Mouse (Mus musculus) testis, adult 2 months (tissue): ENCODE results near the gene Cryl1. TPM values are rescaled to one million over a fixed set of nuclear protein-coding genes. Genes with fewer than 3 reads are reported as not detected.

Experiments used
- H3K27ac ChIP-seq: fragments of 200-500 bp; 2 replicates; pipeline ENCODE4 v1.5.1; 2012; ENCODE audit warnings: low read depth, low read length; ENCODE audit not compliant: control insufficient read depth, insufficient read depth
- H3K27me3 ChIP-seq: fragments of 200-500 bp; 2 replicates; pipeline ENCODE4 v1.6.1; 2012; ENCODE audit warnings: mild to moderate bottlenecking, low read length, moderate library complexity; ENCODE audit not compliant: control insufficient read depth, insufficient read depth
- H3K36me3 ChIP-seq: fragments of 200-500 bp; 2 replicates; pipeline ENCODE4 v1.6.1; 2012; ENCODE audit warnings: mild to moderate bottlenecking, low read length; ENCODE audit not compliant: control insufficient read depth, insufficient read depth
- H3K4me1 ChIP-seq: fragments of 200-500 bp; 2 replicates; pipeline ENCODE4 v1.6.1; 2012; ENCODE audit warnings: low read length; ENCODE audit not compliant: control insufficient read depth, insufficient read depth
- H3K4me3 ChIP-seq: fragments of 200-500 bp; 2 replicates; pipeline ENCODE4 v1.5.1; 2012; ENCODE audit warnings: low read depth, mild to moderate bottlenecking, low read length, moderate library complexity, mixed read lengths; ENCODE audit not compliant: control insufficient read depth
- CTCF ChIP-seq: fragments of 200-500 bp; IDR thresholded peaks from 2 replicates; pipeline ENCODE4 v1.5.1; 2012; ENCODE audit warnings: low read depth, mild to moderate bottlenecking, inconsistent platforms, low read length, moderate library complexity; ENCODE audit not compliant: control insufficient read depth, insufficient read depth, insufficient replicate concordance
- POLR2A ChIP-seq: fragments of 200-500 bp; IDR thresholded peaks from 2 replicates; pipeline ENCODE4 v1.6.1; 2012; ENCODE audit warnings: low read depth, mild to moderate bottlenecking, inconsistent platforms, low read length, moderate library complexity; ENCODE audit not compliant: control insufficient read depth
- polyA plus RNA-seq: library from polyadenylated mRNA; depleted of rRNA; stranded (reverse); fragments of >200 nt; gene quantifications from 2 replicates; pipeline ENCODE4 v1.2.3, GENCODE M21; 2012

Gene Cryl1
- polyA plus RNA-seq, 1 experiment = 5.3 TPM

GRCm38 (mm10) chr14:57332503-57332902, 65.8 kb downstream of the Cryl1 start:
- Histone ChIP-seq H3K27ac (no peak overlapping the region), H3K4me3 (no peak overlapping the region), H3K36me3 (no peaks in the 10 kb centered on the region), H3K27me3 (no peaks in the 10 kb centered on the region), H3K4me1 (no peaks in the 10 kb centered on the region)
- no peak for TF ChIP-seq CTCF
- TF ChIP-seq POLR2A = no peak

- H3K4me1 ChIP-seq = no peaks in the 10 kb centered on the region
- no peak overlapping the region for H3K4me3 ChIP-seq
- H3K27me3 ChIP-seq = no peaks in the 10 kb centered on the region
- TF ChIP-seq CTCF = no peak
- TF ChIP-seq POLR2A = no peak
- H3K27ac ChIP-seq = no peak overlapping the region
- H3K36me3 ChIP-seq = no peaks in the 10 kb centered on the region
Observed at GRCm38 (mm10) chr14:57331097-57331496, 67.2 kb downstream of the Cryl1 start.

DNA sequence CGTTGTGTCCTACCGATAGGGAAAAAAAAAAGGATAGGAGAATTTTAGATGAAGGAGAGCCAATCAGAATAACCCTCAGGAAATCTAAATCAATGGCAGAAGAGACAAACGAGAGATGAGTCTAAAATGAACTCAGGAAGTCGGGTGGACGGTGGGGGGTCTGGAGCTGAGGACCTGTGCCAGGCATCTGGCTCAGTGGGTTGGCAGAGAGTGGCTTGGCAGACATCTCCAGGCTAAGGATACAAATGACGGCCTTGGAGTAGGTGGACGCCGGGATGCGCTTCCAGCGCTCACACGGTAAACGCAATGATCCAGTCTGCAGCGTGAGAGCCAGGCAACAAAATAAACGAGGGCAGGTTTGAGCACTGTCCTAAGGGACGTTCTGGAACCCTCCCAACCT, 68.7 kb downstream of the Cryl1 start:
- H3K36me3 ChIP-seq = no peaks in the 10 kb centered on the region
- no peak overlapping the region for H3K4me3 ChIP-seq
- no peaks in the 10 kb centered on the region for H3K27me3 ChIP-seq
- TF ChIP-seq CTCF (no peak), POLR2A (no peak)
- H3K27ac ChIP-seq = no peak overlapping the region
- no peaks in the 10 kb centered on the region for H3K4me1 ChIP-seq

DNA sequence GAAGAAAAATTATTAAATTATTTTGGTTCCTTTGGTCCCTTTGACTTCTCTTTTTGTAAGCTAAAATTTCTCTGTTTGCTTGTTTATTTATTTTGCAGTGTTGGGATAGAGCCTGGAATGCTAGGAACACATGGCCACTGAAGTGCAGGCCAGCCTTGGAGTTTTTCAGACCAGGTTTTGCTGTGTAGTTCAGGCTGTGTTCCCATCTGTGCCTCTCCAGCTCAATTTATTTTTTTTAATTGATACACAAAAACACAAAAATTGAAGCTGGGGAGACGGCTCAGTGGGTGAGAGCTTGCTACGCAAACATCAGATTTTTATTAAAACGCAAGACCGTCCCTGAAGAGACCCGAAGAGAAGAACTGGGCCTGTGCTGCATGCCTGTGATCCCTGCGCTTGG, 71.6 kb downstream of the Cryl1 start:
- Histone ChIP-seq H3K4me1 (no peaks in the 10 kb centered on the region), H3K27me3 (no peaks in the 10 kb centered on the region), H3K36me3 (no peaks in the 10 kb centered on the region), H3K27ac (no peak overlapping the region), H3K4me3 (no peak overlapping the region)
- no peak for TF ChIP-seq POLR2A
- no peak for TF ChIP-seq CTCF

- H3K27ac ChIP-seq = no peak overlapping the region
- no peak overlapping the region for H3K4me3 ChIP-seq
- H3K36me3 ChIP-seq = no peaks in the 10 kb centered on the region
- TF ChIP-seq POLR2A = no peak
- TF ChIP-seq CTCF = no peak
- no peaks in the 10 kb centered on the region for H3K4me1 ChIP-seq
- no peaks in the 10 kb centered on the region for H3K27me3 ChIP-seq
Observed at GRCm38 (mm10) chr14:57318812-57319211, 79.5 kb downstream of the Cryl1 start.

DNA sequence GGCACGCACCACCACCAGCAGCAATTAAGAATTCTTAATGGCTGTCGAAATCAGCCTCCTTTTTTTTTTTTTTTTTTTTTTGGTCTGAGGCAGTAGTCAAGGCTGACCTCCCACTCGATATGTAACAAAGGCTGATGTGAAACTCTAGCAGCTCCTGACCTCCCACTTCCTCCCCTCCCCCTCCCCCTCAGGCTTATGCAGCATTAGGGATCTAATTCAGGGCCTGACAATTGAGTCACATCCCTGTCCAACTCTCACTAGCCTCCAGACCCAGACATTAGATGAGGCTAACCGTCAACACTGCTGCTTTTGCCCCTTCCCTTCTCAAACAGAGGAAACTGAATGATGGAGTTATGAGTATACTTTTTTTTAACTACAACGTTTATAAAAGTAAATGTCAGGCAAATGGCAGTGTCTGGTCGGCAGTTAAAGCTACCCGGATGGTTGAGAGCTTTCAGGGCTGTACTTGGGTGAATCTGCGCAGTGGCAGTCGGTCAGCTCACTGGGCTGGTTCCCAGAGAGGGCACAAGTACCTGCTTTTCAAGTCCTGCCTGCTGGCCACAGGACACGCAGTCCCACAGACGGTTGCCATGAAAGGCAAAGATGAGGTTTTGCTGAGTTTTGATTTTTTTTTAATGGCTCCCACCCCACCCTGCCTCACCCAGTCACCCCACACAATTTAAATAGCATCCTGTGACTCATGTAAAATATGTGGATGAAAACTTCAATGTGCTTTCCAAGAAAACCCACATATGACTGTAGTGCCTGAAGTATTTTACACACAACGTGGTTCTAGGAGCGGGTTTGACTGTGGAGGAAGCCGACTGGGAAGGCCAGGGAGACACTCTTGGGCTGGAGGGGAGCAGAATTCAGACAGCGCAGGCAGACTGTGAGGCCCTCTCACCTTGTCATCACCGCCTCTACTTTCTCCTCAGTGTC, 81.4 kb downstream of the Cryl1 start:
- H3K4me3 ChIP-seq = no peak overlapping the region
- no peaks in the 10 kb centered on the region for H3K36me3 ChIP-seq
- H3K27me3 ChIP-seq = no peaks in the 10 kb centered on the region
- TF ChIP-seq POLR2A (no peak), CTCF (no peak)
- no peak overlapping the region for H3K27ac ChIP-seq
- no peaks in the 10 kb centered on the region for H3K4me1 ChIP-seq

DNA sequence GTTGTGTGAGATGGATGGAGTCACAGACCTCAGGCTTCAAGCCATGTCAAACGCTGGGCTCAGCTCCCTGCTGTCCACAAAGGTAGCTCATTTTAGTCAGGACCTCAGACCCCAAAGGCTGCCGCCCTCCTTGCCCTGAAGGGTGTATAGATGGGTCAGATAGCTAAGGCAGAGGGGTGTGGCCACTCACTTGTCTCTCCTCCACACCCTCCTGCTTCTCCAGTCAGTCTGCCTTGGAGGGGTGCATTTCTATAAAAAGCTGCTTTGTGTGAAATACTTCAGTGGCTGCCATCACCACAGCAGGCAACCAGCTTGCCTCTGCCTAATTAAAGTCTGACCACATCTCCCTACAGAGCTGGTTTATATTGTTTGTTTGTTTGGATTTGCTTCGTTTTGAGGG, 82.4 kb downstream of the Cryl1 start:
- TF ChIP-seq CTCF (no peak), POLR2A (no peak)
- Histone ChIP-seq H3K4me1 (no peaks in the 10 kb centered on the region), H3K4me3 (no peak overlapping the region), H3K27me3 (no peaks in the 10 kb centered on the region), H3K36me3 (no peaks in the 10 kb centered on the region), H3K27ac (no peak overlapping the region)

GRCm38 (mm10) chr14:57315551-57315950, 82.8 kb downstream of the Cryl1 start:
- Histone ChIP-seq H3K27ac (no peak overlapping the region), H3K36me3 (no peaks in the 10 kb centered on the region), H3K27me3 (no peaks in the 10 kb centered on the region), H3K4me1 (no peaks in the 10 kb centered on the region), H3K4me3 (no peak overlapping the region)
- no peak for TF ChIP-seq CTCF
- no peak for TF ChIP-seq POLR2A
